ENCODE assay signal across 9 mouse cellular contexts in the genomic region with DNA sequence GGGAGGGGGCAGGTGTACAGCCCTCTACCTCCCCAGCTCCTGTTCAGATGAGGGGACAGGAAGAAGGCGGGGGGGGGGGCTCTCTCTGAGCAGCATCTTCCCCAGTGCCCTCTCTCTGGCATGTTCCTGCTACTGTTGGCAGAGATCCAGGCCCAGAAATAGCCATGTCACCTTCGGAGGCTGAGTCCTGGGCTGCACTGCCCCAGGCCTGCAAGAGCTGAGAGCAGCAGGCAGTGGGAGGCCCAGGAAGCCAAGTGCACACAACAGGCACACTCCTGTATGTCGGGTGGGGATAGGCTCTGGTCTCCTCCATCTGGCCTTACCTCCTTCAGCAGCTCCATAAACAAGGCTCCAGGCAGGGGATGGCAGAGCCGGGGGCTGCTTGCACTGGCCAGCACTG. TPM values are rescaled to one million over a fixed set of nuclear protein-coding genes. Genes with fewer than 3 reads are reported as not detected.
DNase-seq lines count a peak whose midpoint lies in the region; ATAC-seq lines count a peak whose summit lies in the region.
"Had no signal": no experiment of that assay in that cellular context is flagged by ENCODE, and none has a peak within 500 bp of the region (broad histone marks: within the 10 kb centered on the region; RNA-seq: fewer than 3 reads in every experiment).

No protein-coding gene starts in this region.

- 0 out of 2 replicates have a peak, but pooled peaks have one; percentile 32 for ATAC-seq in kidney, embryonic 14.5 days (ENCODE audit: low FRiP score, low TSS enrichment)
- ATAC-seq in embryonic facial prominence, embryonic 12.5 days (ENCODE audit: insufficient number of reproducible peaks, insufficient read depth, low FRiP score, low TSS enrichment): peak; percentile 72
- peak; percentile 43 for ATAC-seq in midbrain, embryonic 14.5 days (ENCODE audit: low FRiP score, low TSS enrichment)
- no peak for ATAC-seq in erythroblast, adult 5-6 weeks (replicated peaks; ENCODE audit: low FRiP score, poor library complexity, severe bottlenecking)

- peaks cover 38% of the 10 kb centered on the region for H3K4me1 ChIP-seq in kidney, embryonic 14.5 days (ENCODE audit: control insufficient read depth, insufficient read depth, low read length)
- H3K4me1 ChIP-seq in embryonic facial prominence, embryonic 12.5 days: peaks cover 14% of the 10 kb centered on the region
- peaks cover 20% of the 10 kb centered on the region for H3K4me1 ChIP-seq in midbrain, embryonic 14.5 days (ENCODE audit: control insufficient read depth, insufficient read depth, low read length)

- no peak for DNase-seq in kidney, adult 11 months
- peak; percentile 83 for DNase-seq in heart, postnatal 4 days
- no peak for DNase-seq in midbrain, embryonic 14.5 days
- DNase-seq in left cerebral cortex, postnatal 10 days (ENCODE audit: extremely low spot score in 1 of 2, low spot score in 2 of 2): no peak
- DNase-seq in layer of hippocampus, postnatal 36 days: no peak

- no peak overlapping the region for H3K27ac ChIP-seq in kidney, embryonic 14.5 days (ENCODE audit: low read depth, low read length)
- H3K27ac ChIP-seq in embryonic facial prominence, embryonic 12.5 days: no peak overlapping the region
- H3K27ac ChIP-seq in midbrain, embryonic 14.5 days (replicated peaks; ENCODE audit: low read depth, low read length): peak overlapping the region; percentile 23

- H3K4me2 ChIP-seq in kidney, embryonic 14.5 days (replicated peaks; ENCODE audit: low read depth, low read length): no peak overlapping the region
- H3K4me2 ChIP-seq in embryonic facial prominence, embryonic 12.5 days (replicated peaks): no peak overlapping the region
- H3K4me2 ChIP-seq in midbrain, embryonic 14.5 days (ENCODE audit: low read length): no peak overlapping the region

- no peaks in the 10 kb centered on the region for H3K36me3 ChIP-seq in kidney, embryonic 14.5 days (ENCODE audit: control insufficient read depth, insufficient read depth, low read length)
- no peaks in the 10 kb centered on the region for H3K36me3 ChIP-seq in embryonic facial prominence, embryonic 12.5 days
- H3K36me3 ChIP-seq in midbrain, embryonic 14.5 days (ENCODE audit: control insufficient read depth, insufficient read depth, low read length): no peaks in the 10 kb centered on the region
- H3K36me3 ChIP-seq: G1E had no signal

- intact Hi-C loops in left cerebral cortex, postnatal 10 days (cut with DNase I): no loop called here

- 38% methylated on average over 4 of the region's 4 CpGs for WGBS in kidney, embryonic 14.5 days
- 43% methylated on average over 4 of the region's 4 CpGs for WGBS in embryonic facial prominence, embryonic 12.5 days
- 51% methylated on average over 4 of the region's 4 CpGs for WGBS in midbrain, embryonic 14.5 days

- H3K9me3 ChIP-seq in kidney, embryonic 14.5 days (ENCODE audit: control insufficient read depth, low read length): no peaks in the 10 kb centered on the region
- no peaks in the 10 kb centered on the region for H3K9me3 ChIP-seq in embryonic facial prominence, embryonic 12.5 days
- no peaks in the 10 kb centered on the region for H3K9me3 ChIP-seq in midbrain, embryonic 14.5 days (ENCODE audit: control insufficient read depth, low read length)
- H3K9me3 ChIP-seq: G1E had no signal

- H3K27me3 ChIP-seq in kidney, embryonic 14.5 days (ENCODE audit: control insufficient read depth, insufficient read depth, low read length): peaks cover 15% of the 10 kb centered on the region; the same call in 1 of the 2 replicates
- peaks cover 13% of the 10 kb centered on the region for H3K27me3 ChIP-seq in embryonic facial prominence, embryonic 12.5 days
- H3K27me3 ChIP-seq in midbrain, embryonic 14.5 days (ENCODE audit: control insufficient read depth, insufficient read depth, low read length): peaks cover 5% of the 10 kb centered on the region; the same call in 1 of the 2 replicates

- H3K9ac ChIP-seq in kidney, embryonic 14.5 days (ENCODE audit: low read depth, low read length): no peak overlapping the region
- H3K9ac ChIP-seq in embryonic facial prominence, embryonic 12.5 days: 0 out of 2 replicates have a peak overlapping the region, but pooled peaks have one; percentile 24
- H3K9ac ChIP-seq in midbrain, embryonic 14.5 days (replicated peaks; ENCODE audit: low read length): no peak overlapping the region

- no peak overlapping the region for H3K4me3 ChIP-seq in kidney, embryonic 14.5 days (ENCODE audit: low read length)
- no peak overlapping the region for H3K4me3 ChIP-seq in embryonic facial prominence, embryonic 12.5 days
- H3K4me3 ChIP-seq in midbrain, embryonic 14.5 days (replicated peaks; ENCODE audit: low read depth, low read length): no peak overlapping the region

RNA-seq across cellular contexts. Expression of a gene that starts 16.7 kb away (rescaled TPM):
- polyA plus RNA-seq in kidney, embryonic 14.5 days (2014; fragmentation: Nextera tagmentation; extraction: Ambion mirVana): 3.0 and 5.5 TPM in 2 replicates
- polyA plus RNA-seq in embryonic facial prominence, embryonic 12.5 days (2016; fragmentation: Nextera tagmentation; extraction: Ambion mirVana): 6.6 and 6.8 TPM in 2 replicates
- total RNA-seq in heart, postnatal 4 days (2021): 1 to 10 TPM; 1.8 to 2.1 TPM
- polyA plus RNA-seq in midbrain, embryonic 14.5 days (2014; fragmentation: Nextera tagmentation; extraction: Ambion mirVana): 7.0 and 10.2 TPM in 2 replicates
- total RNA-seq in left cerebral cortex, postnatal 10 days (2021): 10 to 100 TPM; 23.0 to 26.0 TPM
- not detected in 2 replicates for total RNA-seq in erythroblast, adult 5-6 weeks (2015; ENCODE audit: low replicate concordance)
- total RNA-seq in erythroblast, adult 5-6 weeks (2017; ENCODE audit: low replicate concordance): not detected in 2 replicates
- total RNA-seq in layer of hippocampus, postnatal 36 days (2021): 10 to 100 TPM; 18.4 to 18.6 TPM
- polyA plus RNA-seq: G1E had no signal

Comparison
In these comparisons a context has a peak if more than half of its experiments do, and no peak if none do; other contexts are left out.
1. RNA of a gene that starts 16.7 kb away (total RNA-seq): 23.0 to 26.0 TPM in left cerebral cortex, postnatal 10 days and 18.4 to 18.6 TPM in layer of hippocampus, postnatal 36 days; 1.8 to 2.1 TPM in heart, postnatal 4 days and not detected in erythroblast, adult 5-6 weeks; every median in the first group is over 4 times any median in the second.